Mouse (Mus musculus) adrenal gland (tissue): ENCODE data around the gene Timeless.
"Not testable (repeated sequence)": the region's sequence is repeated elsewhere in the genome, so short reads cannot be mapped to it uniquely, and the experiment has no call there.

Source experiments
- intact Hi-C: fragments of 180-260 bp; cut with DNase I; formaldehyde crosslinking; loops from one replicate; pipeline ENCODE4 v1.15.1; 2025

The Timeless gene

GRCm38 (mm10) chr10:128253677-128254255 lies 21.9 kb downstream of the Timeless start, which contains the start of gene Apon:
TSS of gene Apon (plus strand) at chr10:128254096.
- intact Hi-C loops, result no loop called here

DNA sequence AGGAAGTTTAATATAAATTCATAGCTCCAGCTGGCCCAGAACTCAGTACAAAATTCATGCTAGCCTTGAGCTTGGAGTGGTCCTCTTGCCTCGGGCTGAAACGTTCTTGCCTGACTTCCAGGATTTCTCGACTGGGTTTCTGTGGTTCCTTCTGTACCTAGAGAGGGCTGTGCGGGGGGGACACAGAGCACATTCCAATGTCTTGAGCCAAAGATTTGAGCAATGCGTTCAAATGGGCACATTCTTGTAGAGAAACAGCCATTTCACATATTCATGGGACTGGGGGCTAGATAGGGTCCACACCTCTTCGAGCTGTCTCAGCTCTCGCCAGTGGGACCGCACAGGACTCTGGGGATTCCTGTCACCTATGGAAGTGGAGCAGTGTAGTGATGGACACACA lies 24.1 kb downstream of the Timeless start:
- intact Hi-C loops, result no loop called here

DNA sequence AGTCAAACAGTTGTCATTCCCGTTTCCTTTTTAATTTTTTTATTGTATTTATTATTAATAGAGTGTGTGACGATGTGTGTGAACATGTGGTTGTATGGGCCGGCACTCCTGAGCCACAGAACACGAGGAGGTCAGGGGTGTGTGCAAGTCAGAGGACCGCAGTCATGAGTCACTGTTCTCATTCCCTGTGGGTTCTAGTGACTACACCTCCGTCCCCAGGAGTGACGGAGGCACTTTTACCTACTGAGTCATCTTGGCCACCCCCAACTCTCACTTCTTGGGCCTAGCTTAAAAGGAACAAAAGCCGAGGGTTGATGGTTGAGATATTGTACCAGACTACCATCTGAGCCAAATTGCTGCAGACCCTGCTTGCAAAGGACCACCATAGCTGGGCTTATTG lies 24.5 kb downstream of the Timeless start:
- intact Hi-C loops, result no loop called here

DNA sequence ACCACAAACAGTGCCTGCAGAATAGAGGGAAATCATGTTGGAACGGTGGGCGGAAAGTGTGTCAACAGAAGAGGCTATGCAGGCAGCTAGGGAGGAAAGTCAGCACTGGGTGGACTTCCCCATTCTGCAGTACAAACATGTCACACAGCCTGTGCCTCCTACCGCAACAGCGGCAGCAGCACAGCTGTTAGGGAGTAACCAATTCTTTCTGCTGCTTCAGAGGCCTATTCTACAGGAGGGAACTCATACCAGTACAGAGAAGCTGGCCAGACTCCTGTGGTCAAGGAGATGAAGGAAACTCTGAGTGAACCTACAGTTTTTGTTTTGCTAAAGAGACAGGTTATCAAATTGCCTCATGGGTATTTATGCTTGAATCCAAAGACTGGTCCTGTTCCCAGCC lies 27.1 kb downstream of the Timeless start:
- intact Hi-C loops, result no loop called here

GRCm38 (mm10) chr10:128259946-128260345 lies 28.1 kb downstream of the Timeless start:
- intact Hi-C loops, result no loop called here

- intact Hi-C loops, result not testable (repeated sequence)
Measured at GRCm38 (mm10) chr10:128260376-128260775, 28.5 kb downstream of the Timeless start.

DNA sequence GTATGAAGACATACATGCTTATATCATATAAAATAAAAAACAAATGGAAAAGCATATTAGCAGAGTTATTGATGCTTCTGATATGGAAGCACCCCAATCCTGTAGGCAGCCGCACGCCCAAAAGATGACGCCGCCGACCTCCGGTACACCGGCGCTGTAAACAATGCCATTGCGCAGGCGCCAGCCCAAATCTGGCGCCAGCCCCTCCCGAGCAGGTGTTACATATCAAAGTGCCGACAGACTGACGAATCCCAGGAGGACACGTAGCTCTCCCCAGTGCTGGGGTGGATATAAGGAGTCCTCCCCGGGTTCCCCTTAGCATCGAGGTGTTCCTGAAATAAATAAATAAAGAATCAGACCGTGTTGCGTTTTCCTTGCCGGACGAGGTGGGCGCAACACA lies 30.4 kb downstream of the Timeless start:
- intact Hi-C loops, result no loop called here

DNA sequence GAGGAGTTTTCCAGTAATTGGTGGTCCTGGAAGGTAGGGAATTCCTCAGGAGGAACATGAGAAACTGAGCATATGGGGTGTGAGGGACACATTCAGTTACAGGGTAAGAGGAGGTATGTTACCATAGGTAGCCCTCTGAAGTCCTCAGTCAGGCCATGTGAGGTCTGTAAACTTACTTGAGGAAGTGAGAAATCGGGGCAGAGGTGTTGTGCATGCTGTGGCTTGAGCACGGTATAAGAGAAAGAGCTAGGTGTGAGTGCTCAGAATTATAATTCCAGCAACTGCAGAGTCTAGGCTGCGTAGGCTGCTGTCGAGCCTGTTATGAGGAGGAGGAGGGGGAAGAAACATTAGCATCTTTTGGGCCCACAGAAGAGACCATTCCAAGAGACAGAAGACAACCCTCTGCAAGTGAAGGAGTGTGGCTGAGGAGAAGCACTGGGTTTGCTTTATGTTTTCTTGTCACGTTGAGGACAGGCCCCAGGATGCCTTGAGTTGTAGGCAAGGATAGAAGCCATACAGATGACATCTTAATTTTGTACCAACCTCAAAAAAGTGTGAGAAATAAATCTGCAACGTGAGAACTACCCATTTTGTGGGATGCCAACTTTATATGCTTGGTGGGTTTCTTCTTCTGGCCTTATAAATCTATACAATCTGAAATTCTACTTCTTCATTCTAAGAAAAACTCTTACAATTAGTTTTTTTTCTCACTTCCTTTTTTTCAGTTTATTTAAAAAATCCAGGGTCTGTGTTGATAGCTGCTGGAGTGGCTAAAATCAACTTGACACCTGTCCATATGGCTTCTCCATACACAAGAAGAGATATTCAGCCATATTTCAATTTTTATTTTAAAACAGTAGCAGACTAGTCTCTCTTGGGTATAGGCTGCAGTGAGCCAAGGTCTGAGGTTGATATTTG lies 31.8 kb downstream of the Timeless start:
- intact Hi-C loops, result no loop called here

DNA sequence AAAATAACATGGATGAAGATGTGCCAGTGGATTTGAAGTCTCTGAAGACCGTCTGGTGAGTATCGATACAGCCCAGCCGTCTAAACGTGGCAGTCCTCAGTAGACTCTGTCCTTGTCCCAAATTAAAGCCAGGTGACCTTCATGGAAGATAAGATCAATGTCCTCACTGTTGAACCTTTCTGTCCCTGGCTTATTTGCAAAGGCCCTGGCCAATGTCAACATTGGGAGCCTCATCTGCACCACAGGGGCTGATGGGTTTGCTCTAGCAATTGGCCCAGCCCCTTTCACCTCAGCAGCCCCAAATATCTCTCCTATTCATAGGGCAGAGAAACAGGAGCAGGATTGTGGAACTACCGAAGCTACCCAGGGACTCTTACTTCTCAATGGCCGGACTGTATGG lies 36.5 kb downstream of the Timeless start, which contains the start of gene Apof:
Apof (plus strand) TSS at position 301 of the 400 bp plus-strand sequence.
- intact Hi-C loops, result no loop called here

DNA sequence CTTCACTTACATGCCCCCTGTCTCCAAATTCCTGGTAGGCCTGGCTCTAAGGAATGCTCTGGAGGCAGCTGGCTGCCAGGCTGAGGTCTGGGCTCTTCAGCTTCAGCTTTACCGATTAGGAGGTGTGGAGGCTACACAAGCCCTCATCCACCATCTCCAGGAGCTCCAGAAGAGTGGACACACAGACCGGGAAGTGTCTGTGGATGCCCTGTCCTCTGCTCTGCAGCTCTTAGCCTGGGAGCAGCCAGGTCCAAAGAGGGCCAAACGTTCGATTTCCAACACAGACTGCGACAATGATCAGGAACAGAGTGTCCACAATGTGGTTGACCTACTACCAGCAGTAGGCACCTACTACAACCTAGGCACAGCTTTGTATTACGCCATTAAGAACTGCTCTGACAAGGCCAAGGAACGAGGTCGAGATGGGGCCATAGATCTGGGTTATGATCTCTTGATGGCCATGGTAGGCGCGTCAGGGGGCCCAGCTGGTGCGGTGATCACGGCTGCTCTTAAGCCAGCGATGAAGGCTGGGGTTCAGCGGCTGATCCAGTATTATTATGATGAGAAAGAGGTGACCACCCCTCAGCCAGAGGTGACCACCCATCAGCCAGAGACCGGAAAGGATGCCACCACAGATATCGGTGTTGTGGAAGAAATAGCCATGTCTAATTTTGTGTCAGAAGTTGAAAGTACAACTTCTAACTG lies 37.5 kb downstream of the Timeless start:
- intact Hi-C loops, result no loop called here

GRCm38 (mm10) chr10:128270287-128270841 lies 38.5 kb downstream of the Timeless start, which contains the start of gene Stat2:
TSS of gene Stat2 (plus strand) at chr10:128270559.
- intact Hi-C loops, result no loop called here

DNA sequence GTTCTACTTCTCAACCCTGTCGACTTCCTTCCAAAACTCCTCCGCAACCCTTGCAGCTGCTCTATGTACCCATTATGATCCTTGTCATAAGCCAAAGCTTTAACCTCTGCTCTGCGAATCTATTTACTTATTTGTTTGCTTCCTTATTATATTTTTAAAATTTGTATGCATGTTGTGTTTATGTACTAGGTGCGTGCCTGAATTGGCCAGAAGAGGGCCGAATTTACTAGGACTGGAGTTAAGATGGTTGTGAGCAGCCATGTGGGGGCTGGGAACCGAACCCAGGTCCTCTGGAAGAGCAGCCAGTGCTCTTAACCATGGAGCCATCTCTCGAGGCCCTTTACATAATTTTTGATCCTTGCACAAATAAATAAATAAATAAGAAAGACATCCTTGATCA lies 39.0 kb downstream of the Timeless start:
- intact Hi-C loops, result no loop called here

- intact Hi-C loops, result no loop called here
Measured at GRCm38 (mm10) chr10:128271883-128272282, 40.0 kb downstream of the Timeless start.

DNA sequence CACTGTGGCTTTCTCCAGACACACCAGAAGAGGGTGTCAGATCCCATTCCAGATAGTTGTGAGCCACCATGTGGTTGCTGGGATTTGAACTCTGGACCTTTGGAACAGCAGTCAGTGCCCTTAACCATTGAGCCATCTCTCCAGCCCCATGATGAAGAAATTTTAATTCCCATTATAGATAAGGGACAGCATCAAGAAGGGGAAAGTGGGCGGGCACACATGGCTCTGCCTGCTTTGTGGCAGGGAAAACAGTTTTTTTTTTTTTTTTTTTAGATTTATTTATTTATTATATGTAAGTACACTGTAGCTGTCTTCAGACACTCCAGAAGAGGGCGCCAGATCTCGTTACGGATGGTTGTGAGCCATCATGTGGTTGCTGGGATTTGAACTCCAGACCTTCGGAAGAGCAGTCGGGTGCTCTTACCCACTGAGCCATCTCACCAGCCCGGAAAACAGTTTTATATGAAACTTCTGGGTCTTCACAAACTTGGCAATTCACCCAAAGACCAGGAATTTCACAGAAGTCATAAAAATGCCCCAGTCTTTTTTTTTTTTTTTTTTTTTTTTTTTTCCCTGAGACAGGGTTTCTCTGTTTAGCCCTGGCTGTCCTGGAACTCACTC lies 41.1 kb downstream of the Timeless start:
- intact Hi-C loops, result not testable (repeated sequence)

DNA sequence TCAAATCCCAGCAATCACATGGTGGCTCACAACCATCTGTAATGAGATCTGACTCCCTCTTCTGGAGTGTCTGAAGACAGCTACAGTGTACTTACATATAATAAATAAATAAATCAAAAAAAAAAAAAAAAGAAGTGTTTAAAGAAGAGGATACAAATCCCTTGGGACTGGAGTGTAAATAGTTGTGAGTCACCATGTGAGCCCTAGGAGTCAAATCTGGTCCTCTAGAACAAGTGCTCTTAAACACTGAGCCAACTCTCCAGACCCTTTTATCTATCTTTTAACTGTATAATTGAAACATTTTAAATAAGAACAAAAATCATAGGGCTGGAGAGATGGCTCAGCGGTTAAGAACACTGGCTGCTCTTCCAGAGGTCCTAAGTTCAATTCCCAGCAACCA lies 43.5 kb downstream of the Timeless start:
- intact Hi-C loops, result not testable (repeated sequence)

DNA sequence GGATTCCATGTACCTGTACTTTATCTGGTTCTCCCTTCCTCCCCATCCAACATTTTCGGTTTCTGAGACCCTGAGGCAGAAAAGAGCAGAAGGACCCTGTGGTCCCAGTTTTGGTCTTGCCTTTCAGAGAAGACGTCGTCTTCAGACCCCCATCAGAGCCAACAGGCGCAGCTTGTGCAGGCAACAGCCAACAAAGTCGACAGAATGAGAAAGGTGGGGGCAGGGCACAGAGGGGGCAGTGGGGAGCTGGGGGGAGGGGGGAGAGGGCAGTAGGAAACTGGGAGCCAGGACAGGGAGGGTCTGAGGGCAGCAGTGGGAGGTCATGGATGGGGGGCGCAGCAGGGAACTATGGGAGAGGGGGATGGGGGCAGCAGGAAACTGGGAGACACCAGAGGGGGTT lies 46.3 kb downstream of the Timeless start:
- intact Hi-C loops, result no loop called here

DNA sequence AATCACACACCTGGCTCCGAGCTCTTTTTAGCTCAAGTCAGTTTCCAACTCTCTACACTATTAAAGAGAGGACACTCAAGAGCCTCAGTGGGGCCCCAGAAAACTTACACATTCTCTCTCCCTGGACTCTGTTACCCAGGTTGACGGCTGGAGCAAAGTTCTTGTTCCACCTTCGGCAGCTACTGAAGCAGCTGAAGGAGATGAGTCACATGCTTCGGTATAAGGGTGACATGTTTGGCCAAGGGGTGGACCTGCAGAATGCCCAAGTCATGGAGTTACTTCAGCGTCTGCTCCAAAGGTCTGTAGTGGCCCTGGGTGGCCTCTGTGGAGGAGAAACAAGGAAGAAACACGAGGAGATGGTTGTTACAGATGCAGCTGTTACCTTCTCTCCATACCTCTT lies 49.1 kb downstream of the Timeless start:
- intact Hi-C loops, result loop anchor here (5.0 kb wide), 1 partner anchor 59 kb away; no protein-coding TSS in a partner anchor

GRCm38 (mm10) chr10:128281682-128282081 lies 49.8 kb downstream of the Timeless start:
- intact Hi-C loops, result loop anchor here (5.0 kb wide), 1 partner anchor 59 kb away; no protein-coding TSS in a partner anchor

- intact Hi-C loops, result loop anchor here (5.0 kb wide), 1 partner anchor 61 kb away; no protein-coding TSS in a partner anchor
Measured at GRCm38 (mm10) chr10:128282886-128283450, 51.1 kb downstream of the Timeless start.
